Mouse (Mus musculus): Measurements from ENCODE around the gene Bmp8b. TPM values are rescaled to one million over a fixed set of nuclear protein-coding genes. Genes with fewer than 3 reads are reported as not detected.
"Not testable (repeated sequence)": the region's sequence is repeated elsewhere in the genome, so short reads cannot be mapped to it uniquely, and the experiment has no call there.

The Bmp8b gene
- polyA plus RNA-seq, 1 experiment from 2014 or later = 0.80 TPM

DNA sequence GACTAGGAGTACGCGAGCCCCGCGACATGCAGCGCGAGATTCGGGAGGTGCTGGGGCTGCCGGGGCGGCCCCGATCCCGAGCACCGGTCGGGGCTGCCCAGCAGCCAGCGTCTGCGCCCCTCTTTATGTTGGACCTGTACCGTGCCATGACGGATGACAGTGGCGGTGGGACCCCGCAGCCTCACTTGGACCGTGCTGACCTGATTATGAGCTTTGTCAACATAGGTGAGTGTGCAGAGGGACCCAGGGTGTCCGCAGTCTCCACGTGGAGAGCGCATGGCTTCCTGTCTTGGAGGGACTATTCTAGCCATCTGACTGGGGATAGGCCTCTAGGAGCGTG lies 456 bp downstream of the Bmp8b start:
- H3K27ac ChIP-seq (ENCODE audit: low read length) = no peak overlapping the region
- H3K27me3 ChIP-seq (ENCODE audit: control insufficient read depth, insufficient read depth, low read length) = peaks cover 17% of the 10 kb centered on the region
- peak overlapping the region; percentile 42 for H3K4me2 ChIP-seq (replicated peaks; ENCODE audit: low read depth, low read length)
- peak overlapping the region; percentile 28 for H3K4me3 ChIP-seq (ENCODE audit: low read depth, low read length)
- 0 out of 2 replicates have a peak, but pooled peaks have one; percentile 8 for ATAC-seq (ENCODE audit: insufficient number of reproducible peaks, insufficient read depth, low FRiP score, low read depth)
- 0 out of 2 replicates have a peak, but pooled peaks cover 5% of the 10 kb centered on the region for H3K4me1 ChIP-seq (ENCODE audit: control insufficient read depth, insufficient read depth, low read length)
- 18% methylated on average over 22 of the region's 24 CpGs for WGBS
- H3K36me3 ChIP-seq (ENCODE audit: control insufficient read depth, insufficient read depth, low read length) = no peaks in the 10 kb centered on the region
- H3K9me3 ChIP-seq (ENCODE audit: control insufficient read depth, low read depth, low read length) = no peaks in the 10 kb centered on the region
- H3K9ac ChIP-seq (replicated peaks; ENCODE audit: low read depth, low read length) = no peak overlapping the region

GRCm38 (mm10) chr4:123105929-123106328 lies 964 bp downstream of the Bmp8b start:
- not testable (repeated sequence) for H3K4me1 ChIP-seq (ENCODE audit: control insufficient read depth, insufficient read depth, low read length); H3K9ac ChIP-seq (replicated peaks; ENCODE audit: low read depth, low read length); H3K4me3 ChIP-seq (ENCODE audit: low read depth, low read length); ATAC-seq (ENCODE audit: insufficient number of reproducible peaks, insufficient read depth, low FRiP score, low read depth); H3K4me2 ChIP-seq (replicated peaks; ENCODE audit: low read depth, low read length); H3K36me3 ChIP-seq (ENCODE audit: control insufficient read depth, insufficient read depth, low read length); H3K9me3 ChIP-seq (ENCODE audit: control insufficient read depth, low read depth, low read length); H3K27ac ChIP-seq (ENCODE audit: low read length)
- WGBS = 88% methylated on average over 6 of the region's 7 CpGs
- H3K27me3 ChIP-seq (ENCODE audit: control insufficient read depth, insufficient read depth, low read length) = peaks cover 17% of the 10 kb centered on the region

- Histone ChIP-seq H3K36me3 (ENCODE audit: control insufficient read depth, insufficient read depth, low read length) (no peaks in the 10 kb centered on the region), H3K9ac (replicated peaks; ENCODE audit: low read depth, low read length) (no peak overlapping the region), H3K4me3 (ENCODE audit: low read depth, low read length) (no peak overlapping the region), H3K9me3 (ENCODE audit: control insufficient read depth, low read depth, low read length) (no peaks in the 10 kb centered on the region), H3K4me2 (replicated peaks; ENCODE audit: low read depth, low read length) (no peak overlapping the region), H3K27me3 (ENCODE audit: control insufficient read depth, insufficient read depth, low read length) (peaks cover 17% of the 10 kb centered on the region), H3K4me1 (ENCODE audit: control insufficient read depth, insufficient read depth, low read length) (0 out of 2 replicates have a peak, but pooled peaks cover 5% of the 10 kb centered on the region), H3K27ac (ENCODE audit: low read length) (no peak overlapping the region)
- 90% methylated on average over 2 of the region's 2 CpGs for WGBS
- no peak for ATAC-seq (ENCODE audit: insufficient number of reproducible peaks, insufficient read depth, low FRiP score, low read depth)
These were observed 1.9 kb downstream of the Bmp8b start for GRCm38 (mm10) chr4:123106864-123107263.

- WGBS = 93% methylated on average over 5 of the region's 5 CpGs
- Histone ChIP-seq H3K36me3 (ENCODE audit: control insufficient read depth, insufficient read depth, low read length) (no peaks in the 10 kb centered on the region), H3K27me3 (ENCODE audit: control insufficient read depth, insufficient read depth, low read length) (peaks cover 17% of the 10 kb centered on the region), H3K4me3 (ENCODE audit: low read depth, low read length) (no peak overlapping the region), H3K27ac (ENCODE audit: low read length) (no peak overlapping the region), H3K4me1 (ENCODE audit: control insufficient read depth, insufficient read depth, low read length) (0 out of 2 replicates have a peak, but pooled peaks cover 5% of the 10 kb centered on the region), H3K9ac (replicated peaks; ENCODE audit: low read depth, low read length) (no peak overlapping the region), H3K9me3 (ENCODE audit: control insufficient read depth, low read depth, low read length) (no peaks in the 10 kb centered on the region), H3K4me2 (replicated peaks; ENCODE audit: low read depth, low read length) (no peak overlapping the region)
- ATAC-seq (ENCODE audit: insufficient number of reproducible peaks, insufficient read depth, low FRiP score, low read depth) = no peak
These were observed 3.1 kb downstream of the Bmp8b start for GRCm38 (mm10) chr4:123108056-123108455.

- no peaks in the 10 kb centered on the region for H3K9me3 ChIP-seq (ENCODE audit: control insufficient read depth, low read depth, low read length)
- no peak overlapping the region for H3K9ac ChIP-seq (replicated peaks; ENCODE audit: low read depth, low read length)
- peaks cover 3% of the 10 kb centered on the region for H3K27me3 ChIP-seq (ENCODE audit: control insufficient read depth, insufficient read depth, low read length)
- H3K27ac ChIP-seq (ENCODE audit: low read length) = no peak overlapping the region
- no peak for ATAC-seq (ENCODE audit: insufficient number of reproducible peaks, insufficient read depth, low FRiP score, low read depth)
- H3K4me2 ChIP-seq (replicated peaks; ENCODE audit: low read depth, low read length) = no peak overlapping the region
- 90% methylated on average over 4 of the region's 4 CpGs for WGBS
- no peaks in the 10 kb centered on the region for H3K4me1 ChIP-seq (ENCODE audit: control insufficient read depth, insufficient read depth, low read length)
- H3K4me3 ChIP-seq (ENCODE audit: low read depth, low read length) = no peak overlapping the region
- no peaks in the 10 kb centered on the region for H3K36me3 ChIP-seq (ENCODE audit: control insufficient read depth, insufficient read depth, low read length)
These were observed 5.8 kb downstream of the Bmp8b start for GRCm38 (mm10) chr4:123110751-123111150.

DNA sequence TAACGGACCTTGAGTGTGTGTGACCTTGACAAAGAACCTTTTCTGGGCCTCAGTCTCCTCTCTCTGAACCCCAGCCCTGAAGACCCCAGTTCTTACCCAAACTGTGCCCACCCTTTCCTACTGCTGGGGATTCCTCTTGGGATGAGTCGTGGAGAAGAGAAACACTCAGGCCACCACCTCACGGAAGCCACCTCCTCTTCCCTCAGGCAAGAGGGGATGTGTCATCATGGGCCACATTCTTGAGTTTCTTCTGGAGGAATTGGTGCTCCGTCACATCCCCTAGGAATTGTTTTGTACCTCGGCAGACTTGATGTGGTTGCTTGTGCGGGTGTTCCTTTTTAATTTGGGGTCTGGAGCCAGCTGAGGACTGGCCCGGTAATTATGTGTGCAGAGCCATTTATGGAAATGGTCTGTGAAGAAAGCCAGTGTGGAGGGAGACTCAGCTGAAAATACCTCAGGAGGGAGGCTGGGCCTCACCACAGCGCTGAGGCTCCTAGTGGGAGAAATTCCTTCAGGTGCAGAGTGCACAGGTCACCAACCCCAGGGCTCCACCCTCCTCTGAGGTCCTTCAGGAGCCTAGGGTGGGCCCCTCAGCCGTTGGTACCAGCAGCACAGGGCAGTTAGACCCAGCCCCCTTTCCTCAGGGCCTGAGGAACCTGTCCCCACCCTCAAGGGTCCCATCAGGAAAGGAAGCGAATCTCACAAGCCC lies 6.5 kb downstream of the Bmp8b start:
- H3K9ac ChIP-seq (replicated peaks; ENCODE audit: low read depth, low read length); H3K27me3 ChIP-seq (ENCODE audit: control insufficient read depth, insufficient read depth, low read length); H3K4me3 ChIP-seq (ENCODE audit: low read depth, low read length); H3K9me3 ChIP-seq (ENCODE audit: control insufficient read depth, low read depth, low read length); H3K36me3 ChIP-seq (ENCODE audit: control insufficient read depth, insufficient read depth, low read length); ATAC-seq (ENCODE audit: insufficient number of reproducible peaks, insufficient read depth, low FRiP score, low read depth); H3K4me1 ChIP-seq (ENCODE audit: control insufficient read depth, insufficient read depth, low read length); H3K4me2 ChIP-seq (replicated peaks; ENCODE audit: low read depth, low read length); H3K27ac ChIP-seq (ENCODE audit: low read length): not testable (repeated sequence)
- 71% methylated on average over 10 of the region's 10 CpGs for WGBS

GRCm38 (mm10) chr4:123112216-123112764 lies 7.3 kb downstream of the Bmp8b start:
- 71% methylated on average over 8 of the region's 8 CpGs for WGBS
- Histone ChIP-seq H3K4me3 (ENCODE audit: low read depth, low read length) (no peak overlapping the region), H3K27ac (ENCODE audit: low read length) (no peak overlapping the region), H3K4me2 (replicated peaks; ENCODE audit: low read depth, low read length) (no peak overlapping the region), H3K9me3 (ENCODE audit: control insufficient read depth, low read depth, low read length) (no peaks in the 10 kb centered on the region), H3K36me3 (ENCODE audit: control insufficient read depth, insufficient read depth, low read length) (no peaks in the 10 kb centered on the region), H3K9ac (replicated peaks; ENCODE audit: low read depth, low read length) (no peak overlapping the region), H3K27me3 (ENCODE audit: control insufficient read depth, insufficient read depth, low read length) (no peaks in the 10 kb centered on the region), H3K4me1 (ENCODE audit: control insufficient read depth, insufficient read depth, low read length) (no peaks in the 10 kb centered on the region)
- ATAC-seq (ENCODE audit: insufficient number of reproducible peaks, insufficient read depth, low FRiP score, low read depth) = no peak

- not testable (repeated sequence) for H3K9me3 ChIP-seq (ENCODE audit: control insufficient read depth, low read depth, low read length); H3K4me2 ChIP-seq (replicated peaks; ENCODE audit: low read depth, low read length); H3K36me3 ChIP-seq (ENCODE audit: control insufficient read depth, insufficient read depth, low read length); H3K27me3 ChIP-seq (ENCODE audit: control insufficient read depth, insufficient read depth, low read length); H3K4me1 ChIP-seq (ENCODE audit: control insufficient read depth, insufficient read depth, low read length); H3K4me3 ChIP-seq (ENCODE audit: low read depth, low read length); ATAC-seq (ENCODE audit: insufficient number of reproducible peaks, insufficient read depth, low FRiP score, low read depth); H3K27ac ChIP-seq (ENCODE audit: low read length); H3K9ac ChIP-seq (replicated peaks; ENCODE audit: low read depth, low read length)
- WGBS = 95% methylated on average over 4 of the region's 4 CpGs
These were observed 9.7 kb downstream of the Bmp8b start for GRCm38 (mm10) chr4:123114651-123115050.

DNA sequence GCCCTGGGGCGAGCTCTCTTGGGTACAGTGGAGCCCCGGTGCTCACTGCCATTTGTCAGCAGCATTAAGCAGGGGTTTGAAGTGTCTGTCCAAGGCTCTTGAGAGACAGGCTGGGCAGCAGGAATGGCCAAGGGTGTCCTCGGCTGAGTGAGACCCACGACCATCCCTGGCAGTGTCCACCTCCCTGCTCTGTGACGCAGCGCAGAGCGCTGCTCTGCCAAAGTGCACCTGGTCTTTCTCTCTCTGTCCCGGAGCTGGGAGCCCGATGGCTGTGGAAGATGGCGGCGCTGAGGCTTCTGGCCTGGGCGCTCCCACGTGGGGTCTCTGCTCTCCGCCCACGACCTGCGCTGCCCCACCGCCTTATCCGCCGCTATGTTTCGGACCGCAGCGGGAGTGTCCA lies 11.0 kb downstream of the Bmp8b start, which contains the start of gene Oxct2b:
Oxct2b (plus strand) TSS at position 256 of the 400 bp plus-strand sequence.
- no peak for ATAC-seq (ENCODE audit: insufficient number of reproducible peaks, insufficient read depth, low FRiP score, low read depth)
- Histone ChIP-seq H3K27ac (ENCODE audit: low read length) (no peak within 1 kb of the TSS), H3K27me3 (ENCODE audit: control insufficient read depth, insufficient read depth, low read length) (no peaks in the 10 kb centered on the region), H3K4me1 (ENCODE audit: control insufficient read depth, insufficient read depth, low read length) (no peaks in the 10 kb centered on the region), H3K9ac (replicated peaks; ENCODE audit: low read depth, low read length) (no peak within 1 kb of the TSS), H3K4me2 (replicated peaks; ENCODE audit: low read depth, low read length) (peak within 1 kb of the TSS; percentile 54), H3K9me3 (ENCODE audit: control insufficient read depth, low read depth, low read length) (no peaks in the 10 kb centered on the region), H3K4me3 (ENCODE audit: low read depth, low read length) (peak within 1 kb of the TSS; percentile 23; the same call in 1 of the 2 replicates), H3K36me3 (ENCODE audit: control insufficient read depth, insufficient read depth, low read length) (no peaks in the 10 kb centered on the region)
- WGBS = 10% methylated on average over 21 of the region's 22 CpGs

Data from stomach, embryonic 14.5 days (tissue).